Mouse (Mus musculus): ENCODE data around the gene Rptor.

Rptor gene

DNA sequence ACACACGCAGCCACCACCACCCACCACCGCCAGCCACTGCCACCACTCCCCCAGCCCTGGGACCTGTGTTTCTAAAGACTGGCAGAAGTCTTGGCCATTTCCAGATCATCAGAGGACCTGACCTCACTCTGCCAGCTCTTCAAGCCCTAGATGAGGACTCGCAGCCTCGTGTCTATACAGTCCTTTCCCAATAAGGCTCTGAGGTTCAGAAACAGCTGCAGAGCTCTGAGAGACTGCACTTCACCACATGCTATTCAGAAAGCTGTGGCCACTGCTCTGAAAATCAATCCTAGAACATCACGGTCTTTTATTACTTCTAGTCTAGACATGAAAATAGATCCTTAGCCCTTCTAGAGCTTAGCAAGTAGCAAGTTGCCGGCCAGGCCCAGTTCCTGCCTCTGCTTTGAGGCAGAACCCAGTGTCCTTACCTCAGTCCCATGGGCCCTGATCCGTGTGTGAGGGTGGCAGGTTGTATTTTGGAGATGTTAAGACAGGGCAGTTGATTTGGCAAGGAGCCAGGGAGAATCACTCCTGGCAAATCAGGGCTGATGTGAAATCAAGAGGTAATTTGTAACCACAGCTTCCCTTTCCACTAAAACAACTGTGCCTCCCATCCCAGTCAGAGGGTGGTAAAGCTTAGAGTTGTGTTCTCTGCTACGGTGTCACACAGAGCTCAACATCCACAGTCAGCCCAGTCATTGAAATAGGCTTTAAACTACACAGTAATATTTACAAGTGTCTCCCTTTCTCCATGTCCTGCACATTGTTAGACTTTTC lies 260.0 kb downstream of the Rptor start:
- no peak for DNase-seq (ENCODE audit: low read depth)

DNA sequence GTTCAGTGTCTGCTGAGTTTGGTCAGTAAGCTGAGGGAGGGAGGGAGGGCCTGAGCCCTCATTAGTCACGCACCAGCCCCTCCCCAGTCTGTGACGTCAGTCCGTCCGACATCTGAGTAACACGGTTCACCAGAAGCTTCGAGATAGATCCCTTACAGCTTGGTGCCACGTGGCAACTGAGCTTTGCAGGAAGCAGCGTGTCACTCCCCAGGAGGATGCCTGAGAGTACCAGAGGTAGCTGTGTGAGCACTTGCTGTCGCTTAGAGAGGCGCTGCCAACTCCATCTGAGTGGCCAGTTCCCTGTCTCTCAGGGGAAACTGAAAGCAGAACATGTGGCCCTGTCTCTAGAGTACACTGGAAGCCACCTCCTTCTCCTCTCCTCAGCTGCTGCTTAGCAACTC lies 260.7 kb downstream of the Rptor start:
- DNase-seq (ENCODE audit: low read depth): peak; percentile 39

DNA sequence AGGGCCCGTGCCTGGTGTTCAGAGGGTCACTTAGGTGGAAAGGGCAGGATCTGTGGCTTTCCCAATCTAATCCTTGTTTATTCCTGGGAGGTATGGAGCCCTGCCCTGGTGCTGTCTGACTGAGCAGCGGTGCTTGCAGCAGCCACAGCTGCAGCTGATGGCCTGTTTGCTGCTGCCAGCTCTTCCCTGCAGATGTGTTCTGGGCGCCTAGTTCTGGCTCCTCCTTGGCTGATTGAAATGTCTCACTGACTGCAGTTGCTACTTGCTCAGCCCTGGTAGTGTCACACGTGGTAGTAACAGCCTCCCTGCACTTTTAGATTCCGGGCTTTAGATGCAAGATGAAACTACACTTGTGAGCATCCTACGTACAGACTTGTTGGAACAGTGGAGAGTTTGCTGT lies 264.1 kb downstream of the Rptor start:
- DNase-seq (ENCODE audit: low read depth): no peak

DNA sequence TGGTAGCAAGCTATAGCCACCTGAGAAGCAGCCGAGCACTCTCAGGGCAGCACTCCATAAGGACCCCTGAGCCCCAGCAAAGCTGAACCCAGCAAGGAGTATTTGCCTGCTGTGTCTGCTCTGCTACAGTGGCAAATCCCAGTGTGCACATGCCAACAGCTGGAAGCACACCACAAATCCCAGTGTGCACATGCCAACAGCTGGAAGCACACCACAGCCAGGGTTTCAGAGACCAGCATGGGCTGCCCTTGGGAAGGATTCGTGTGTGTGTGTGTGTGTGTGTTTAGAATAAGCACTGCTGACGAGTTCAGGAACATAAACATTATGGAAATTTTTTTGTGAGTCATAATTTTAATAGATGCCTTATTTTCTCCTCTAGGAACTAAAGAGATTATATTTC lies 265.4 kb downstream of the Rptor start:
- DNase-seq (ENCODE audit: low read depth): no peak

- DNase-seq (ENCODE audit: low read depth): no peak
These were observed 265.9 kb downstream of the Rptor start for GRCm38 (mm10) chr11:119868556-119868955.

DNA sequence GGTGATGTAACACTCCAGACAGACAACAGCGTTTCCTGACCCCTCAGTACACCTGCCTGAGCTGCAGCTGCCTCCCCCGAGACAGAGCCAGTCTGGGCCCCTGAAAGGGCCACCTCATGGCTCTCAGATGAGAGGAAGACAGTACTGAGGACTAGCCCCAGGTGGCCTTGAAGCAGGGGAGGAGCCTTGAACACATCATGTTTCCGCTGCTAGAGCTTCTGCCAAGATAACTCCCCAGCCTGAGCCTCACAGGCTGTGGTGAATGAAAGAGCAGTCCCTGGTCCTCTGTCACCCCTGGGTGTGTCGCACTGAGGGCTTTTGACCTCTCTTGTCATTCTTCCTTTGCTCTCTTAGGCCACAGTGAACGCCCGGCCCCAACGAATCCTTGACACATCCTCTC lies 268.4 kb downstream of the Rptor start:
- DNase-seq (ENCODE audit: low read depth): peak; percentile 38

DNA sequence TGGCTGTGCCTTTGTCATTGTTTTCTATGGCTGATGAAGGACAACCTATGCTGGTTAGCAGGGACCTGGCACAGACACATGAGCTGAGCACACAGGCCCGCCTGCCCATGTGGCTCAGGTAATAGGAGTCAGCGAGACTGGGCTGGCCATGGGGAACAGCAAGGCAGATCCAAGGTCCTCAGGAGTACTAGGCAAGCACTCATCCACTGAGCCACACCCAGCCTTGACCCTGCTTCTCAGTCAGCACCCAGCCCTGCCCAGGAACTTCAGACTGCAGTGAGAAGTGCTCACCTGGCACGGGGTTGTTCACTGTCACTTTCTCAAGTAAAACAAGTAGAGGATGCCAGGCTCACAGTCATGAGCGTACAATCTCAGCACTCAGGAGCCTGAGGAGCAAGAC lies 270.9 kb downstream of the Rptor start:
- DNase-seq (ENCODE audit: low read depth): no peak

DNA sequence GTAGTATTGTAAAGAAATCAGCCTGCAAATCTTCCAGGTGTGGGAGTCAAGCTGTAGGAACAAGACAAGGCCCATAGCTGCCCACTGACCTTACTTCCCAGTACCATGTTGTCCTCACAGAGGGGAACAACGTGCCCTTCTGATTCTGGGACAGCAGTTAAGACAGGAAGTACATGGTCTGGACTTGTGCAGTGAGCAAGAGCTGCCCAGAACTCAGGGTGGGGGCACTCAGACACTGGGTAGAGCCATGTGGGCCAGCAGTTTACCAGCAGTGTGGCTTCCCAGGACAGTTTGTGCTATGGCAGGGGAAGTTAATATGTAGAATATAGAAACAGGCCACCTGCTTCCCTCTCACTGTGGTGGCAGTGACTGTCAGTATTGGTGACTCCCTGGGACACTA lies 272.1 kb downstream of the Rptor start:
- DNase-seq (ENCODE audit: low read depth): no peak

GRCm38 (mm10) chr11:119875685-119876084 lies 273.0 kb downstream of the Rptor start:
- no peak for DNase-seq (ENCODE audit: low read depth)

DNA sequence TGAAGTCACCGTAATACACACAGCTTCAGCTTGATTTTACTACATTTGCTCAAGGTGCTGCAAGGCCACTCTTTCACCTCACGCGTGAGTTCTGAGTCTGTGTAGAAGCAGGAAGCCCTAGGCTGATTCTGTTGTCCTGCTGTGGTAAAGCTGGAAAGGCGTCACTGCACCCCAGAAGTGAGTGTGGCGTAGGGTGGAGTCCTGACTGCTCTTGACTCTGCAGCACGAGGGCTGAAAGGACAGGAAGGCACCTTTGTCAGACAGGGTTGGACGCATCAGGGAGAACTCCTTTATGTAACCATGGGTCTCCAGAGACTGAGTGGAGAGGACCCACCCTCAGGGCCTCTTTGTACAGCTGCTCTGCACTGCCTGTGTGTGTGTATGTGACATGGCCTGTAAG lies 274.4 kb downstream of the Rptor start:
- DNase-seq (ENCODE audit: low read depth): peak; percentile 54

GRCm38 (mm10) chr11:119879573-119879972 lies 276.9 kb downstream of the Rptor start:
- no peak for DNase-seq (ENCODE audit: low read depth)

DNA sequence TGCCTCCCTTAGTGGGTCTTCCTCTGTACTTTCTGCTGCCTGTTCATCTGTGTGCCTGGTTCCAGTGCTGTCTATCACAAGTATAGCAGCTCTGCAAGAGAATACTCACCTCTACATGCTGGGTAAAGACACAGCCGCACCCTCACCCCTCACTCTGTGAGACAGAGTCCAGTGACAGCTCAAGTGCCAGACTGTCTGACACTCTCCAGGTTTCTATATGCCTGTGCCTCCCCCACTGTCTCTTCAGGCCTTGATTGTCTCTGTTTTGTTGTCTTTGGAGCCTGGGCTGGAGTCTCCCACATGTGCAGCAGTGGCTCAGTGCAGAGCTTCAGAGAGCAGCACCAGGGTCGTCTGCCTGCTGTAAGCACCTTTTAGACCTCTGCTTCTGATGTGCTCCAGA lies 280.9 kb downstream of the Rptor start:
- no peak for DNase-seq (ENCODE audit: low read depth)

DNA sequence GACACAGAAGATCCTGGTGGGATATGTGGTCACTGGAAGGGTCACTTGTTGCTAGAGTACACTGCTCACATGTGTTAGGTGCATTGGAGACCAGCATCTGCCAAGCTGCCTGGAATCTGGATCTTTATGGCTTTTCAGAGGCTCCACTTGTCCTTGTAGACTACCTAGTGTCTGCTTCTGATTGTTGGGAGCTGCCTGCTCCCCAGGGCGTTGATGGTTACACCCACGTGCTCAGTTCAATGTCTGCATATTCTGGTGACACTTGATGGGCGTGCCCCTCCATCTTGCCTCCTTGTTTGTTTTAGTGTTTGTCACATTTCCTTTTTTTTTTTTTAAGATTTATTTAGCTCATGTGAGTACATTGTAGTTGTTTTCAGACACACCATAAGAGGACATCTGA lies 287.3 kb downstream of the Rptor start:
- DNase-seq (ENCODE audit: low read depth): no peak

DNA sequence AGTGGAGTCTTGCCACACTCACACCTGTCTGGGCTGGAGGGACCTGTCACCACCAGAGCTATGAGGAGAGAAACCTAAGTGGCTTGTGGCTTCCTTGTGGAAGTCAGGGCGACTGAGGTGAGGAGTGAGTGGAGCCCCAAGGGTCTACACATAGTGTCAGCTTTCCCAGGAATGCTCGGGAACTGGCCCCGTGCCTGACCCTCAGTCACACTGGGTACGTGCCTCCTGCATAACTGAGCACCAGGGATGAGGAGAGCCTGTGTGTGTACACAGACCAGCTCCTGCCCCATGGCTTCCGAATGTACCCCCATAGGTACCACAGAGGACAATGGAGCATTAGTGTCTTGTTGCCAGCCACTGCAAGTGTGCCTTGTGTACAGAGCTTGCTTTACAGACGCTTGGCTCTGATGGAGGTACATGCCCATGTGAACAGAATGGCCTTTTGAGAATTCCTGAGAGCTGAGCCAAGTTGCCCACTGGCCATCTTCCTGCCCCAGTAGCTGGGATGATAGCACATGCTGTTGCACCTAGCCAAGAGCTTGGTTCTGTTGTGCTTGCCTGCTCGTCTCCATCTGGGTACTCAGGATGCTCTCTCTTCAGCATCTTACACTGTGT lies 289.0 kb downstream of the Rptor start:
- DNase-seq (ENCODE audit: low read depth): no peak

GRCm38 (mm10) chr11:119893667-119894236 lies 291.0 kb downstream of the Rptor start:
- no peak for DNase-seq (ENCODE audit: low read depth)

DNA sequence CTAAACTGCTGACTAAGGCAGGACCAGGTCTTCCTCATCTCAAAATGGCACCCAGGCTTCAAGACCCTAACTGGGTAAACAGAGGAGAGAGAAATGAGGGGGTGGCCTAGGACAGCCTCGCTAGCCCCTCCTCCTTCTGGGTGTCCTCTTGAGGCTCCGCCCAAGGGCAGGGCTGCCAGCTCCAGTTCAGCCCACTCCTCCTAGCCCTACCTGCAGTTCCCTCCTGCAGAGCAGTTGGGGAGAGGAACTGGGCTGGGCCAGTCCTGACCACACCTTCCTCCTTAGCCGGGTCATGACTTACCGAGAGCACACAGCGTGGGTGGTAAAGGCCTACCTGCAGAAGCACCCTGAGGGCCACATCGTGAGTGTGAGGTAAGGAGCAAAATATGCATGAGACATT lies 291.9 kb downstream of the Rptor start:
- no peak for DNase-seq (ENCODE audit: low read depth)

- no peak for DNase-seq (ENCODE audit: low read depth)
These were observed 294.3 kb downstream of the Rptor start for GRCm38 (mm10) chr11:119897041-119897440.

DNA sequence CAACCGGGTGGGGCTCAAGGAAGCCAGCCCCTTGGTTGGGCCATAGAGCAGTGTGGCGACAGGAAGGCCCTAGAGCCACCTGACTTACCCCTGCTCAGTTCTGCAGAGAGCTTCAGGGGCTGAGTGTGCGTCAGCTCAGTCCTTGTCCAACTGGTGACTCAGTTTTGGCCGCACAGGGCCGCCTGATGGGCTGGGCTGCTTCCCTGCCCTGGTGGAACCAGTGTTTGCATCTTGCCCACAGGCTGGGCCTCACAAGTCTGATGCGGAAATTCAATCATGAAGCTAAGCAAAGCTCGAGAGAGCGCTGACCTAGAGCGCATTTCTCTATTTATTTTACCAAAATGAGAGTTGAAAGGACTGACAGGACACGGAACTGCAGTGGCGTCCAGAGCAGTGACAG lies 296.3 kb downstream of the Rptor start:
- no peak for DNase-seq (ENCODE audit: low read depth)

DNA sequence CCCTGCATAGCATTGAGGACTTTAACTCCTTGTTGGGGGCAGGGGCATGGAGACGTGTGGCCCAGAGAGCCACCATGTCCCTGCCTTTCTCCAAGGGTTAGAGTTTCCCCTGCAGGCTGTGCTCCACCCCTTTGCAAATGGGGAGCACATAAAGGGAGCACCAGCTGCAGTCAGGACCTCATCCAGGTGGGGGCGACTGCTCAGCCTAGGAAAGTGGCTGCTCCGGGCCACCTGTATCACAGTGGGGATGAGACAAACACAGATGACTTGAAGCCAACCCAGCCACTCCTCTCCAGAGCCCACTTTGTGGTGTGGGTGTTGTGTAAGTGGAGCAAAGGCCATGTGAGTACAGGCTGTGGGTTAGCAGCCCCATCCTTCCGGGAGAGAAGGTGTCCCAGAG lies 298.5 kb downstream of the Rptor start:
- DNase-seq (ENCODE audit: low read depth): no peak

DNA sequence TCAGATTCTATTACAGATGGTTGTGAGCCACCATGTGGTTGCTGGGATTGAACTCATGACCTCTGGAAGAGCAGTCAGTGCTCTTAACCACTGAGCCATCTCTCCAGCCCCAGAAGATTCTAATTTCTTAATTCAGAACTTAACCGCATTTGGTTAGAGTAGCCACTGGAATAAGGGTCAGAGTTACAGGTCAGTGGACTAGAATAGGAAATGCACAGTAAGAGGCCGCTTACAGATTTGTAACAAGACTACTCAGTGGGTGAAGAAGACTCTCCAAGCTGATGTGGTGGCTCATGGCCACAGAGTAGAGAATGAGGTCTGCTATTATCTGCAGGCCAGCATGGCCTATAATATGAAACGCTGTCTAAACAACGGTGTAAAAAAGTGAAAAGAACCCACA lies 300.2 kb downstream of the Rptor start:
- no peak for DNase-seq (ENCODE audit: low read depth)

GRCm38 (mm10) chr11:119904621-119905286 lies 302.0 kb downstream of the Rptor start:
- DNase-seq (ENCODE audit: low read depth): peak; percentile 82

- DNase-seq (ENCODE audit: low read depth): no peak
These were observed 303.1 kb downstream of the Rptor start for GRCm38 (mm10) chr11:119905794-119906193.

Measured in naive thymus-derived CD4-positive, alpha-beta T cell, adult 2 months (primary cell).